Mouse (Mus musculus): ENCODE data around the gene 4933425L06Rik. TPM values are rescaled to one million over a fixed set of nuclear protein-coding genes. Genes with fewer than 3 reads are reported as not detected.

4933425L06Rik gene
- total and polyA plus RNA-seq, 3 experiments = not detected

DNA sequence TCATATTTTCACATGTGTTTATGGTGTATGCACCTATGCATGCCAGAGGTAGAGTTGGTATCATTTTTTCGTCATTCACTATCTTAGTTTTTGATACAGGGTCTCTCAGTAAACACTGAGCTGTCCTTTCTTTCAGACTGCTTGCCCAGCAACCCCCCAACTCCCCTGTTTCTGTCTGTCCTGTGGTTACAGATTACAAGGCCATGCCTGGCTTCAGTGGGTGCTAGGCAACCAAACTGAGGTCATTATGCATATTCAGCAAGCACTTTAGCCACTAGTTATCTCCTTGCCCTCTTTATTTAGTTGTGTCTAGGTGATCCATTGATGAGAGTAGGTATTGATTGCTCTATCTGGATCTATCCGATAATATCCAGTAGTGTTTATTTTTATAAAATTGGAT, 14.4 kb downstream of the 4933425L06Rik start:
- no peaks in the 10 kb centered on the region for H3K9me3 ChIP-seq (replicated peaks; ENCODE audit: insufficient read depth, low read length)
- H3K4me1 ChIP-seq (ENCODE audit: control insufficient read depth in 1 of 2, insufficient read depth in 2 of 2, low read length in 2 of 2) = no peaks in the 10 kb centered on the region
- H3K27me3 ChIP-seq (ENCODE audit: control insufficient read depth in 1 of 2, insufficient read depth in 2 of 2, low read length in 2 of 2) = no peaks in the 10 kb centered on the region; a peak in 1 of 4 replicates
- no peaks in the 10 kb centered on the region for H3K36me3 ChIP-seq (ENCODE audit: control insufficient read depth in 1 of 2, insufficient read depth in 2 of 2, low read length in 2 of 2)
- H3K79me2 ChIP-seq (ENCODE audit: control insufficient read depth, insufficient read depth, low read length, poor library complexity) = no peaks in the 10 kb centered on the region
- no peak overlapping the region for H3K27ac ChIP-seq (ENCODE audit: control insufficient read depth, low read depth, low read length)
- no peak overlapping the region for H3K9ac ChIP-seq (ENCODE audit: control insufficient read depth, low read depth, low read length, poor library complexity, severe bottlenecking)
- DNase-seq (ENCODE audit: low read depth, low spot score) = no peak
- TF ChIP-seq KAT2A (conservative IDR thresholded peaks at IDR 0.05; ENCODE audit: low read depth, low read length) (no peak), NRF1 (IDR thresholded peaks at IDR 0.05; ENCODE audit: insufficient read depth, low read depth, low read length, poor library complexity, severe bottlenecking) (no peak), RCOR1 (IDR thresholded peaks at IDR 0.05; ENCODE audit: low read depth, low read length) (no peak), POLR2AphosphoS5 (IDR thresholded peaks at IDR 0.05; ENCODE audit: borderline replicate concordance, low read depth, low read length) (no peak), POLR2AphosphoS2 (IDR thresholded peaks at IDR 0.05; ENCODE audit: low read length) (no peak)
- no peak overlapping the region for H3K4me3 ChIP-seq (ENCODE audit: control insufficient read depth in 1 of 2, insufficient read depth in 1 of 2, low read depth in 2 of 2, low read length in 2 of 2)

DNA sequence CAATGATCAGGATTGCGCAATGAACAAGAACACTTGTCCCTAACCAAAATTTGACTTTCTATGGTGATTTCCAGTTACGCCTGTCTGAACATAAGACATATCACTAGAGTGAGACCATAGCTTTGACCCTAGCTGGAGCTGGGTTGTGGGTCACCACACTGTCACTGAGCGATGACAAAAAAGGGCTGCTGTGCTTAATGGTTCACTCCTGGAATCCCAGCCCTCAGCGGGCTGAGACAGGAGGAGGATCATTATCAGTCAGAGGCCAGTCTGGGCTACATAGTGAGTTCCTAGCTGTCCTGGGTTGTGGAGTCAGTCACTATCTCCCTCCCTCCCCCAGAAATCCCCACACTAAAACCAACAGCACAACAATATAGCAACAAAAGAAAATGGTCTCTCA, 18.8 kb downstream of the 4933425L06Rik start:
- no peak overlapping the region for H3K9ac ChIP-seq (ENCODE audit: control insufficient read depth, low read depth, low read length, poor library complexity, severe bottlenecking)
- DNase-seq (ENCODE audit: low read depth, low spot score) = no peak
- H3K27me3 ChIP-seq (ENCODE audit: control insufficient read depth in 1 of 2, insufficient read depth in 2 of 2, low read length in 2 of 2) = no peaks in the 10 kb centered on the region; a peak in 1 of 4 replicates
- H3K36me3 ChIP-seq (ENCODE audit: control insufficient read depth in 1 of 2, insufficient read depth in 2 of 2, low read length in 2 of 2) = no peaks in the 10 kb centered on the region
- H3K4me1 ChIP-seq (ENCODE audit: control insufficient read depth in 1 of 2, insufficient read depth in 2 of 2, low read length in 2 of 2) = no peaks in the 10 kb centered on the region
- no peak overlapping the region for H3K4me3 ChIP-seq (ENCODE audit: control insufficient read depth in 1 of 2, insufficient read depth in 1 of 2, low read depth in 2 of 2, low read length in 2 of 2)
- H3K27ac ChIP-seq (ENCODE audit: control insufficient read depth, low read depth, low read length) = no peak overlapping the region
- H3K9me3 ChIP-seq (replicated peaks; ENCODE audit: insufficient read depth, low read length) = no peaks in the 10 kb centered on the region
- H3K79me2 ChIP-seq (ENCODE audit: control insufficient read depth, insufficient read depth, low read length, poor library complexity) = no peaks in the 10 kb centered on the region
- TF ChIP-seq ZMIZ1 (IDR thresholded peaks at IDR 0.05; ENCODE audit: low read depth, low read length) = no peak
- no peak for TF ChIP-seq MAZ (IDR thresholded peaks at IDR 0.05; ENCODE audit: low read depth, low read length)
- TF ChIP-seq RAD21 (IDR thresholded peaks at IDR 0.05; ENCODE audit: low read depth, low read length) = no peak
- TF ChIP-seq USF2 (IDR thresholded peaks at IDR 0.05; ENCODE audit: borderline replicate concordance in 1 of 2, insufficient read depth in 1 of 2, low read depth in 1 of 2, low read length in 2 of 2) = no peak
- no peak for TF ChIP-seq TBP (IDR thresholded peaks at IDR 0.05; ENCODE audit: low read depth, low read length)
- TF ChIP-seq EP300 (IDR thresholded peaks at IDR 0.05; ENCODE audit: low read depth in 1 of 2, low read length in 2 of 2) = no peak
- no peak for TF ChIP-seq NRF1 (IDR thresholded peaks at IDR 0.05; ENCODE audit: insufficient read depth, low read depth, low read length, poor library complexity, severe bottlenecking)
- TF ChIP-seq POLR2A (IDR thresholded peaks at IDR 0.05; ENCODE audit: control insufficient read depth in 1 of 2, insufficient read depth in 1 of 2, low read depth in 1 of 2, low read length in 2 of 2, poor library complexity in 1 of 2) = no peak
- TF ChIP-seq GABPA (IDR thresholded peaks at IDR 0.05; ENCODE audit: low read depth, low read length) = no peak
- no peak for TF ChIP-seq ZC3H11A (IDR thresholded peaks at IDR 0.05; ENCODE audit: low read depth, low read length)
- no peak for TF ChIP-seq KAT2A (conservative IDR thresholded peaks at IDR 0.05; ENCODE audit: low read depth, low read length)
- no peak for TF ChIP-seq POLR2AphosphoS5 (IDR thresholded peaks at IDR 0.05; ENCODE audit: borderline replicate concordance, low read depth, low read length)
- TF ChIP-seq ZNF384 (IDR thresholded peaks at IDR 0.05; ENCODE audit: low read depth, low read length) = no peak
- no peak for TF ChIP-seq MYB (IDR thresholded peaks at IDR 0.05; ENCODE audit: low read depth, low read length)
- no peak for TF ChIP-seq TCF12 (IDR thresholded peaks at IDR 0.05; ENCODE audit: low read depth, low read length)
- no peak for TF ChIP-seq CHD1 (IDR thresholded peaks at IDR 0.05; ENCODE audit: low read depth, low read length)
- no peak for TF ChIP-seq CHD2 (IDR thresholded peaks at IDR 0.05; ENCODE audit: low read length)
